Mouse (Mus musculus): ENCODE measurements around the gene Rcan1.

DNA sequence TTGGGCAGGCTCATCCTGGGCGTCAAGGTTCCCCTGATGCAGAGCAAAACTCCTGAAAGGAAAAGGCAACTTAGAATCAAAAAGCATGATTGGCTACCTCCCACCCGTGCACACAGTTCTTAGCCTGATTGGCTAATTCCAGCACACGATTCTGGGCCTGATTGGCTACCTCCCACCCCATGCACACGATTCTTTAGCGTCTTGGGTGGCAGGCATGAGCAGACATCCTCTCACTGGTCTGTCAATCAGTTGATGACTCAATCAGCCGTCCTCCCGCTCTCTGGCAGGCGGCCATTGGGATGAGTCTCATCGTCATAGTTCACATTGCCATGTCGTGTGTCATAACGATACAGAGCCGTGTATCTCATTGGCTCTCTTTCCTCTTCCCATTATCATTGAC lies 121.7 kb downstream of the Rcan1 start:
- TF ChIP-seq POLR2A (IDR thresholded peaks at IDR 0.05; ENCODE audit: low read depth, low read length) = no peak
- no peak for TF ChIP-seq CTCF (IDR thresholded peaks at IDR 0.05; ENCODE audit: borderline replicate concordance, insufficient read depth, low read length)
